Mouse (Mus musculus) layer of hippocampus, postnatal 14 days (tissue): Measurements from ENCODE around the gene Patz1. TPM values are rescaled to one million over a fixed set of nuclear protein-coding genes. Genes with fewer than 3 reads are reported as not detected.

Experiments
- DNase-seq, 2 experiments: peaks; one replicate each; pipeline ENCODE4 v3.0.0; 2021 to 2022; ENCODE audit warnings: low spot score in 2 of 2, mixed read lengths in 1 of 2
- total RNA-seq, 2 experiments: library from RNA; stranded (reverse); gene quantifications; 2 replicates each; pipeline ENCODE4 v1.2.3; 2021

Patz1 gene
- total RNA-seq, 2 experiments from 2014 or later = 50.3 to 50.4 TPM

DNA sequence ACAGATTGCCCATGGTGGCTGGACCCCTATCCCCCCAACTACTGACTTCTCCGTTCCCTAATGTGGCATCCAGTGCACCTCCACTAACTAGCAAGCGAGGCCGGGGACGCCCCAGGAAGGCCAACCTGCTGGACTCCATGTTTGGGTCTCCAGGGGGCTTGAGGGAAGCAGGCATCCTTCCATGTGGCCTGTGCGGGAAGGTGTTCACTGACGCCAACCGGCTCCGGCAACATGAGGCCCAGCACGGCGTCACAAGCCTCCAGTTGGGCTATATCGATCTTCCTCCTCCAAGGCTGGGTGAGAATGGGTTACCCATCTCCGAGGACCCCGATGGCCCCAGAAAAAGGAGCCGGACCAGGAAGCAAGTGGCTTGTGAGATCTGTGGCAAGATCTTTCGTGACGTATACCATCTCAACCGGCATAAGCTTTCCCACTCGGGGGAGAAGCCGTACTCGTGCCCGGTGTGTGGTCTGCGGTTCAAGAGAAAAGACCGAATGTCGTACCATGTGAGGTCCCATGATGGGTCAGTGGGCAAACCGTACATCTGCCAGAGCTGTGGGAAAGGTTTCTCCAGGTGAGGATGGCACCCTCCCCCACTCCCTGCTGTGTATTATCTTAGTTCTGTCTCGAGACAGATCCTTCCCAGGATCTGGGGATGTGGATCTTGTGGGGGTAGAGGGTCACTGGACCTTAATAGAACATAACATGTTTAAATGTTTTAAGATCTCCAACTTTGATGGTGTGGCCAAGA lies 2.8 kb downstream of the Patz1 start:
- DNase-seq = no peak

DNA sequence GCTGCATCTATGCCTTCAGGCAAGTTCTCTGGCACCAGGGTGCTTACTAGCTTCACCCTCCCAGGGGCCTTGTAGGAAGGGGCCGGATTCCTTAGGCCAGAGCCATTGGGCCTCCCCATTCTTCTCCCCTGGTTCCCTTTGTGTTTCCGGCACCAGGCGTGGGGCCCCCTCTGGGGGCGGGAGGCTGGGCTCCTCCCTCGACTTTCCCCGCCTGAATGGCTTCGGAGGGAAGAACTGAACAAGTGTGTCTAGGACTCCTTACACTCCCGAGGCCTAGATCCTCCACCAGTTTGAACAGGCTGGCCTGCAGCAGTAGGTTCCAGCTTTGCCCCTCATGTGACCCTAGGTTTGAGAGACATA lies 3.4 kb downstream of the Patz1 start:
- DNase-seq = peak; percentile 37 to 39

GRCm38 (mm10) chr11:3292711-3293249 lies 4.1 kb downstream of the Patz1 start:
- no peak for DNase-seq

DNA sequence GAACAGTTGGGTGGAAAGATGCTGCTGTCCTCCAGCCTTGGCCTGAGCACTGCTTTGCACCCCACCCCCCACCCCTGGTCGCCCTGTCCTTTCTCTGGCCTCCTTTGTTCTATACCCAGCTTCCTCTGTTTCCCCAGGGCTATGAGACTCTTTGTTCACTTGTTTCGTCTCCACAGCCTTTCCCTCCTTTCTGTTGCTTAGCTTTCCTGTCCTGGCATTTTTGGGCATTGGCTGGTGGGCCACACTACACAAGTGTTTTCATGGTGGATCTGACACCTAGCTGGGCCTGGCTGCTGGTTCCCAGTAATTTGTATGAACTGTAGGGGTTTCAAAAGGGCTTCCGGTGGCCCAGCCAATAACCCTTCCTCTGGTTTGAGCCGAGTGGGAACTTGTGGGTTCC lies 4.7 kb downstream of the Patz1 start:
- DNase-seq = no peak

DNA sequence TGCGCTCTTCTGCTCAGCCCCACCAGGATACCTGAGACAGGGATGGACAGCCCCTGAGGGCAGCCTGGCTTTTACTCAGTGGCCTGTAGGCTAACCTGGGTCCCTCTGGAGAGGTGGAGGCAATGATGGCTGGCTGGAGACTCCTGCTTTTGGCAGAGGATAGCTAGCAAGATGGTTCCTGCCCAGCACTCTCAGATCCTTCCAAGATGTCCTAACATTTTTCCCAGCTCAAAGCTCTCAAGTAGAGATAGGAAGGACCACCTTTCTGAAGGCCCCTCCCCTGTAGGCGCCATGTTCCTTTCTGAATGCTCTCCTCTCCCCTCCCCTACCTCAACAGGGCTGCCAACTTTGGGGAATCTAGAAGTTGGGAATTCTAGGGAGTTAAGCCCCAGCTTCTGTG lies 6.0 kb downstream of the Patz1 start:
- DNase-seq = no peak

DNA sequence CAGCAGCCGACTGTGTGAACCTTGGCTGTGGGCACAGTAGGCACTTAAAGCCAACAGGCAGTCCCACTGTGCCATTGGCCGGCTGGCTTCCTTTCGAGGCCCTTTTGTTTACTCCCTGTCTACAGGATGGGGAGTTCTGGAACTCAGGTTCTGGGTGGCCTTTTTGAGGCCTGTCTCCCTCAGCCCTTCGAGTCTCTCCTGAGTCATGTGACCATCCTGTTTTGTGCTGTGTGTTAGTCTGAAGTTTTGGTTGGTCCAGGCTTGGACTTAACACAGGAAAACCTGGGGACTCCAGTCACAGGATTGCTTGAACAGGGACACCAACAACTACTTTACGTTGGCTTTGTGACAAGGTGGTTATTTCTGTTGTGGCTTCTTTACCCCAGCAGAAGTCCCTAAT lies 7.4 kb downstream of the Patz1 start:
- DNase-seq = no peak

DNA sequence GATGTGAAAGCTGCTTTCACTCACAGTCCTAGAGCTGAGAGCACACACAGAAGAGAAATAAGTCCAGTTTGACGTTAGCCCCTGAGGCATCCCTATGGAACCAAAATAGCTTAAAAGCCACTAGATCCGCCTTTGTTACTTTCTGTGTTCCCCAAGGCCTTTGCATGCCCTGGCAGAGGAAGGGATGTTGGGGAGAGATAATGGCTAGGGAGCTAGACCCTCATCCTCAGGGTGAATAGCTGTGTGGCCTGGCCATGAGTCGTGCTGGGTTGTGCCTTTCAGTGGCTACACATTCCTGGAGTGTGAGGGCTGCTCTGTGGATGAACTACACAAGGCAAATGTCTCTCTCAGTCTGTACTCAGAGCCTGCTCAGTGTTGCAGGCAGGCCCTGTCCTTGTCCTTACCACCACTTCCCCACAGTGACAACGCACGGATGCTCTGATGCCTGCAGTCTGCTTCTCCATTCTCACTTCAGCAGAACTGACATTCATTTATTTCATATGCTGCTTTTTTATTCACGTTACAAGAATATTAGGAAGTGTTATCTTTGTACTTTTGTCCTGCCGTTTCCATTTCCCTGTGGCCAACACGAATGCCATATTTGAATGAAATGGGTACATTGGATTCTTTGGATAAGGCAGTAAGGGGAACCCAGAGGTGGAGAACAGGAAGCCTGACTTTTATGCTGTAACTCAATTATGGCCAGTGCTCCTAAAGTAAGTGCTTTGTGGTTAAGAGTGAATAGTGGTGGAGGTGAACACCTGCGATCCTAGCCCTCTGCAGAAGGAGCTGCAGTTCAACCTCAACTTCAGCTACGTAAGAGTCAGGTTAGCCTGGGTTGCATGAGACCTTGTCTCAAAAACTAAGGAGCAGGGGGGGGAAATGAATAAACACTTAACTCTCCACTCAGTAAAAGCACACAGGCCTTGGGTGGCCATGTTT lies 9.5 kb downstream of the Patz1 start:
- DNase-seq = no peak

DNA sequence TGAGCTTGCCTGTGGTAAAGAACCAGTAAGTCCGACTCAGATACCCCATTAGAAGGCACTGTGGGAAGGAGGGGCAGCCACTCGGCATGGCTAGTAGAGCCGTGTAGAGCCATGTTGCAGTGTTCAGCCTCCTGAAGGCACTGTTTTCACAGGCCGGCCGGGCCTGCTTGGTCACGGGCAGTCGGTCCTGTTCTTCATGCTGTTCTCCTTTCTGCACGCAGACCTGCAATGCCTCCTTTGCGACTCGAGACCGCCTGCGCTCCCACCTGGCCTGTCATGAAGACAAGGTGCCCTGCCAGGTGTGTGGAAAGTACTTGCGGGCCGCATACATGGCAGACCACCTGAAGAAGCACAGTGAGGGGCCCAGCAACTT lies 10.1 kb downstream of the Patz1 start:
- DNase-seq = no peak

DNA sequence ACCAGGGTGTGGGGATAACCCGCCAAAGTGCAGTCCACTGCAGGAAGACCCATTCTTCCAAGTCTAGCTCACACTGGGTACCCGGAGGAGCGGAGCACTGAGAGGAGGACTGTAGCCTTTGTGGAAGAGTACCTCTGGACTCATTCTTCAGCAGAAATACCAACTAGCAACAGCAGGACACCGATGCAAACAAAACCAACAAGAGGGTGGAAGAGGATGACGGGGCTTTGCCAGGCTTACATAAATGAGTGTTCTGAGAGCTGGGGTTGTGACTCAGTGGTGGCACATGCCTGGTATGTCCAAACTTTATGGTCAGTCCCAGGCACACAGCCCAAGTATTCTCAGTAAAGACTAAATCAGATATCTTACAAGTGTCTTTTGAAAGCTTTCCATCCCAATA lies 12.4 kb downstream of the Patz1 start:
- no peak for DNase-seq

- no peak for DNase-seq
These were observed 13.7 kb downstream of the Patz1 start for GRCm38 (mm10) chr11:3302385-3302784.

GRCm38 (mm10) chr11:3302792-3303191 lies 14.1 kb downstream of the Patz1 start:
- DNase-seq = no peak

DNA sequence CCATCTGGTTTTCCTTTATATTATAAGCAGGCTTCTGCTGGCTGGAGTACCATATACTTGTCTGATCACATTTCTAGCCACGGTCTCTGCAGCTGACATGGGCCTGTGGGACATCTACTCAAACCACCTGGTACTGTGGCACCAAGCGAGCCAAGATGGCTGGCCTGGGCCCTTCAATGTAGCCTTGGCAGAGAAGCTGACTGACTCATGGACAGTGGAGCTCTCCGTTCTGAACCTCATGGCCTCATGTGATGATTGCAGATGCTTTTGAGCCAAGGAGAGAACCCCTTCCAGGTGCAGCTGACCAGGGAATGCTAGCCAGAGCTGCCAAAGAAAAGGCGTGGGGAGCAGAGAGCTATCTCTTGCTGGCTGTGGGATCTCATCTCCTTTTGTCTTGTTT lies 17.1 kb downstream of the Patz1 start:
- DNase-seq = no peak

DNA sequence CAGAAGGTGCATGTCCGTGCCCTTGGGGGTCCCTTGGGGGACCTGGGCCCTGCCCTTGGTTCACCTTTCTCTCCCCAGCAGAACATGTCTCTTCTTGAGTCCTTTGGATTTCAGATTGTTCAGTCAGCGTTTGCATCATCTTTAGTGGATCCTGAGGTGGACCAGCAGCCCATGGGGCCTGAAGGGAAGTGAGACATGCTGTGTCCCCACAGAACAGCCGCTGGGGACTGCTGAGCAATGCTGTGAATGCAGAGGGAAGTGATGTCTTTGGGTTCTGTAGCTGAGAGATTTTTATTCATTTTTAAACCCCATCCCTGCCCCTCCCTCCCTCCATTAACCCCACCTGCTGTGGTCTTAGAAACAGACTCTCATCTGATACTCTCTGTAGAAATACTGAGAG lies 19.2 kb downstream of the Patz1 start:
- no peak for DNase-seq

DNA sequence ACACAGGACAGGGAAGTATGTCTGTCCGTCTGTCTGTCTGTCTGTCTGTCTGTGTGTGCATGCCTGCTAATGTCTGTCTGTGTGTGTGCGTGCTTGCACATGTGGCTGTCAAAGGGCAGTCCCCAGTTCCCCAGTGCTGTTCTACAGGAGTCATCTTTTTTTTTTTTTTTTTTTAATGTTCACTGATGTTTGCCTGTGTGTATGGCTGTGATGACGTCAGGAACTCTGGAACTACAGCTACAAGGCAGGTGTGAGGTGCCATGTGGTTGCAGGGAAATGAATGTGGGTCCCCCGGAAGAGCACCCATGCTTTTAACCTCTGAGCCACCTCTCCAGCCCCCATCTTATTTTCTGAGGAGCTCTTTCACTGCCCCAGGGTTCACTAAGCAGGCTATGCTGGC lies 21.2 kb downstream of the Patz1 start:
- DNase-seq = no peak

DNA sequence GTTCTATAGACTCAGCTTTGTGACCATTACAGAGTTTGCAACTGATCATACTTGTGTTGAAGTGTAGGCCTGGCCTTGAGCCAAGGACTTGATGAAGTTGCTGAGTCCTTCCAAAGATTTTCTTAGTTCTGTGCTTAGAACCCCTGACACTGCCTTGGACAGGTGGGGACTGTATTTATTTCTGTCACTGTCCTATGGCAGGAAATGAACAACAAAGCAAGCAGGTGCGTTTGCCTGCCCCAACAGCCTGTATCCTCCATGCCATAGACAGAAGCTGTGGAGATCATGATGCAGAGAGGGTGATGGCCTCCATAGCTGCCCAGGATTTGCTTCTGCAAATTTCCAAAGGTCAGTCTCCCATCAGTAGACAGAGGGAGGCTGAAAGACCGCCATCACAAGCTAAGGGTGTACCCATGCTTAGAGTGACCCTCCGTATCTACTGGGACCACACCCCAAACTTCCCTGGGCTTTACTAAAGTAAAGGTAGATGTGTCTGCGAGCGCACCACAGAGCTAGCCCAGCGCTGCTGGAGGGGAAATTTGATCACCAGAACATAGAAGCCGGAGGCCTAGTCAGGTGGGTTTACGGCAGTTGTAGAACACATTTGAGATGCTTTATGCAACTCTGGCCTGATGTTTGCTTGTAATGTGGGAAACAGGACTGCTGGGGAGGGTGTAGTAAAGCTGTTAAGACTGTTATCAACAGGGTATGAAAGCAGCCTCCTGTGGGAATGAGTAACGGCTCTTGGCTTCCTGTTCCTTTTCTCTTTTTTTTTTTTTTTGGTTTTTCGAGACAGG lies 22.3 kb downstream of the Patz1 start:
- DNase-seq = no peak

GRCm38 (mm10) chr11:3311586-3312347 lies 23.1 kb downstream of the Patz1 start:
- DNase-seq = no peak

DNA sequence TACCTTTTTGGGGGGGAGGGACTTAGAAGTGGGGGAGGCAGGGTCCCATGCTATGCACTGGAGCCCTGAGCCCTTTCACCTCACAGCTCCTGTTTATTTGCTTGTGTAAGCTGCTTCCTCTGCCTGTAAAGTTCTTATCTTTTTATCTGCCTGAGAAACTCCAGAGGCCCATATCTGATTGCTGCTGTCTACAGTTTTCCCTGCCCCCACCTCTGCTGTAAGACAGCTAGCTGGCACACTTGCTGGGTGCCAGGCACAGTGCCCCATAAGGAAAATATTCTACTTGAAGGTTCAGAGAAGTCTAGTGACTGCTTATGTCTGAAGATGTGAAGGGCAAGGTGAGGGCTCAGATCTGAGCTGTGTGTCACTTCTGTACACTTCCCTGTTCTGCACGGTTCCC lies 24.6 kb downstream of the Patz1 start:
- no peak for DNase-seq

- peak in 1 of 2 experiments; percentile 58 for DNase-seq
These were observed 25.5 kb downstream of the Patz1 start for GRCm38 (mm10) chr11:3314148-3314547.

DNA sequence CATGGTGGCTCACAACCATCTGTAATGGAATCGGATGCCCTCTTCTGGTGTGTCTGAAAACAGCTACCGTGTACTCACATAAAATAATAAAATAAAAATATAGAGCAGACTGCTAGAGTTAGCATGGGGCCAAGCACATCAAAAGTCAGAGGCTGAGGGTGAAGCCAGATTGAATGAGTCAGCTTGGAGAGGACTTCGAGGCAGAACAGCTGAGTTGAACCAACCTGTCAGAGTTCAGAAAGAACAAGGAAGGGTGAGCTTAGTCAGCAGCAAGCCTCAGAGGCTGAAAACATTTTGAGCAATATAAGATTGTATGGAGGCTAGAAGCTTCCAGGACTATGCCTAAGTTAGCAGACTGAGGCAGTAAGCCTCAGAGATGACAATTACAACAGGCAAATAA lies 29.6 kb downstream of the Patz1 start:
- DNase-seq = no peak

- DNase-seq = no peak
These were observed 39.6 kb downstream of the Patz1 start for GRCm38 (mm10) chr11:3328271-3328670.
